Mouse (Mus musculus) lung, adult 2 months (tissue): ENCODE results near the gene H13. TPM values are rescaled to one million over a fixed set of nuclear protein-coding genes. Genes with fewer than 3 reads are reported as not detected.

Source experiments
- DNase-seq: peaks from one replicate; pipeline ENCODE4 v3.0.0; 2022
- H3K4me1 ChIP-seq: fragments of 200-500 bp; 2 replicates; pipeline ENCODE4 v1.6.1; 2011; ENCODE audit warnings: low read length; ENCODE audit not compliant: control insufficient read depth, insufficient read depth
- H3K4me3 ChIP-seq: fragments of 200-500 bp; replicated peaks from 2 replicates; pipeline ENCODE3; 2011; ENCODE audit warnings: low read depth, mild to moderate bottlenecking, control low read depth, low read length; ENCODE audit errors: extremely low read depth
- CTCF ChIP-seq: fragments of 200-500 bp; IDR thresholded peaks from 2 replicates; pipeline ENCODE4 v1.5.1; 2011; ENCODE audit warnings: mild to moderate bottlenecking, low read length, control low read depth; ENCODE audit not compliant: insufficient read depth
- POLR2A ChIP-seq: fragments of 200-500 bp; IDR thresholded peaks from 2 replicates; pipeline ENCODE4 v1.6.1; 2011; ENCODE audit warnings: low read depth, mild to moderate bottlenecking, control low read depth, low read length, borderline replicate concordance; ENCODE audit errors: extremely low read depth
- WGBS: fragments of 180-500 bp; shearing (Covaris S2); methylation state at CpG from one replicate; pipeline ENCODE4 v1.1.7; 2018; 5-methylcytosine and 5-hydroxymethylcytosine counted together
- polyA plus RNA-seq: library from polyadenylated mRNA; depleted of rRNA; stranded (reverse); fragments of >200 nt; gene quantifications from 2 replicates; pipeline ENCODE4 v1.2.3, GENCODE M21; 2012

The H13 gene
- polyA plus RNA-seq, 1 experiment = 125 TPM

GRCm38 (mm10) chr2:152678925-152679324, 9.7 kb downstream of the H13 start:
- DNase-seq = no peak
- no peak for TF ChIP-seq CTCF
- TF ChIP-seq POLR2A = no peak
- 83% methylated on average over 5 of the region's 5 CpGs for WGBS

GRCm38 (mm10) chr2:152679701-152680355, 10.6 kb downstream of the H13 start:
- Histone ChIP-seq H3K4me3 (no peak overlapping the region), H3K4me1 (no peaks in the 10 kb centered on the region)
- WGBS = 72% methylated on average over 8 of the region's 8 CpGs
- TF ChIP-seq CTCF (no peak), POLR2A (no peak)
- DNase-seq = no peak

More at GRCm38 (mm10) chr2:152678925-152679324, 9.7 kb downstream of the H13 start:
- Histone ChIP-seq H3K4me3 (no peak overlapping the region), H3K4me1 (peaks cover 3% of the 10 kb centered on the region)

GRCm38 (mm10) chr2:152683086-152683485, 13.8 kb downstream of the H13 start:
- Histone ChIP-seq H3K4me3 (no peak overlapping the region), H3K4me1 (no peaks in the 10 kb centered on the region)
- 73% methylated on average over 5 of the region's 5 CpGs for WGBS
- TF ChIP-seq POLR2A = no peak
- no peak for TF ChIP-seq CTCF
- no peak for DNase-seq

- WGBS = 52% methylated on average over 12 of the region's 12 CpGs
- TF ChIP-seq CTCF (no peak), POLR2A (no peak)
- DNase-seq = no peak
- no peak overlapping the region for H3K4me3 ChIP-seq
- H3K4me1 ChIP-seq = no peaks in the 10 kb centered on the region
These were observed 17.1 kb downstream of the H13 start for GRCm38 (mm10) chr2:152686399-152686798.

- Histone ChIP-seq H3K4me3 (peak within 1 kb of the TSS; percentile 74), H3K4me1 (no peaks in the 10 kb centered on the region)
- TF ChIP-seq POLR2A (peak; percentile 66; the same call in 1 of the 2 replicates), CTCF (no peak)
- 63% methylated on average over 45 of the region's 45 CpGs for WGBS
- DNase-seq = peak; percentile 88
These were observed 17.6 kb downstream of the H13 start, which contains the start of gene Mcts2 for GRCm38 (mm10) chr2:152686806-152687267. Gene Mcts2 (plus strand): TSS chr2:152687035.

GRCm38 (mm10) chr2:152691564-152692217, 22.4 kb downstream of the H13 start:
- Histone ChIP-seq H3K4me1 (peaks cover 6% of the 10 kb centered on the region), H3K4me3 (no peak overlapping the region)
- no peak for TF ChIP-seq POLR2A
- peak; percentile 60 for TF ChIP-seq CTCF
- DNase-seq = peak; percentile 26
- 66% methylated on average over 7 of the region's 7 CpGs for WGBS

GRCm38 (mm10) chr2:152693233-152693632, 24.0 kb downstream of the H13 start:
- TF ChIP-seq POLR2A = no peak
- peak; percentile 88 for TF ChIP-seq CTCF
- Histone ChIP-seq H3K4me3 (no peak overlapping the region), H3K4me1 (peaks cover 8% of the 10 kb centered on the region)
- 5% methylated on average over 9 of the region's 9 CpGs for WGBS
- DNase-seq = peak; percentile 72

GRCm38 (mm10) chr2:152693735-152694134, 24.5 kb downstream of the H13 start:
- TF ChIP-seq POLR2A (no peak), CTCF (no peak)
- DNase-seq = no peak
- Histone ChIP-seq H3K4me1 (peaks cover 8% of the 10 kb centered on the region), H3K4me3 (no peak overlapping the region)
- 82% methylated on average over 13 of the region's 13 CpGs for WGBS

GRCm38 (mm10) chr2:152694708-152695107, 25.4 kb downstream of the H13 start:
- Histone ChIP-seq H3K4me1 (peaks cover 8% of the 10 kb centered on the region), H3K4me3 (no peak overlapping the region)
- DNase-seq = peak; percentile 37
- WGBS = 57% methylated on average over 7 of the region's 7 CpGs
- TF ChIP-seq POLR2A (peak; percentile 32; the same call in 1 of the 2 replicates), CTCF (no peak)
